Mouse (Mus musculus): Measurements from ENCODE around the gene Rgs13. TPM values are rescaled to one million over a fixed set of nuclear protein-coding genes. Genes with fewer than 3 reads are reported as not detected.

Rgs13 gene
- polyA plus RNA-seq, 1 experiment from 2014 or later, result 0.81 TPM

DNA sequence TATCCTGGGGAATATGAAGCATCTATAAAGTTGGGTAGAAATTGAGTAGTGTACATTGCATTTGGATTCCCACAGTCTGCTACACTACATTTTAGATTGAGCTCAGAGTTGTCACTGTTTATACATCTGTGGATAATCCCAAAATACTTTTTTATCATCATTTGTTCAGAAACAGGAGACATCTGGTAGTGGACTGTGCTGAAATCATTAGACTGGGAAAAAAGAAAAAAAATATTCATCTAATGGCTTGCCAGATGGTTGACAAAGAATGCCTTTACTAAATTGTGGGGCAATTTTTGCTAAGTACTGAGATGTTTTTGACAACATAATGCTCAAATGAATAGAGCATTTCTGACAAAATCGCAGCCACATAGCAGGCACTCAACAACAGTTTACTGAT lies 86.8 kb downstream of the Rgs13 start:
- H3K36me3 ChIP-seq, result no peaks in the 10 kb centered on the region
- WGBS, result 72% methylated on average over 1 of the region's 1 CpGs
- H3K4me1 ChIP-seq, result no peaks in the 10 kb centered on the region
- ATAC-seq (ENCODE audit: insufficient number of reproducible peaks, low FRiP score, low TSS enrichment, low read depth), result no peak
- no peaks in the 10 kb centered on the region for H3K27me3 ChIP-seq
- H3K9me3 ChIP-seq (replicated peaks), result no peaks in the 10 kb centered on the region
- H3K27ac ChIP-seq (replicated peaks), result no peak overlapping the region
- no peak overlapping the region for H3K4me2 ChIP-seq (replicated peaks)
- no peak overlapping the region for H3K9ac ChIP-seq
- H3K4me3 ChIP-seq (replicated peaks), result no peak overlapping the region

Other genes with a start within 250 kb of the Rgs13 start
- gene Rgs2, start 173.2 kb downstream of the Rgs13 start, polyA plus RNA-seq (2015; fragmentation: Nextera tagmentation; extraction: Ambion mirVana), result 78.8 and 79.9 TPM in 2 replicates
- gene Rgs1, start 71.9 kb upstream of the Rgs13 start, polyA plus RNA-seq (2015; fragmentation: Nextera tagmentation; extraction: Ambion mirVana), result 0.93 and 1.3 TPM in 2 replicates